Mouse (Mus musculus) left cerebral cortex, adult 8-10 months (tissue): Measurements from ENCODE around the gene Gm21083. TPM values are rescaled to one million over a fixed set of nuclear protein-coding genes. Genes with fewer than 3 reads are reported as not detected.
"Not testable (repeated sequence)": the region's sequence is repeated elsewhere in the genome, so short reads cannot be mapped to it uniquely, and the experiment has no call there.

Experiments used
- DNase-seq, 2 experiments: peaks; one replicate each; pipeline ENCODE4 v3.0.0; 2022; ENCODE audit warnings: low spot score in 2 of 2
- total RNA-seq, 4 experiments: library from RNA; stranded (reverse); gene quantifications; 2 replicates each; pipeline ENCODE4 v1.2.4; 2022

The Gm21083 gene
- total RNA-seq, 4 experiments from 2014 or later = not detected

DNA sequence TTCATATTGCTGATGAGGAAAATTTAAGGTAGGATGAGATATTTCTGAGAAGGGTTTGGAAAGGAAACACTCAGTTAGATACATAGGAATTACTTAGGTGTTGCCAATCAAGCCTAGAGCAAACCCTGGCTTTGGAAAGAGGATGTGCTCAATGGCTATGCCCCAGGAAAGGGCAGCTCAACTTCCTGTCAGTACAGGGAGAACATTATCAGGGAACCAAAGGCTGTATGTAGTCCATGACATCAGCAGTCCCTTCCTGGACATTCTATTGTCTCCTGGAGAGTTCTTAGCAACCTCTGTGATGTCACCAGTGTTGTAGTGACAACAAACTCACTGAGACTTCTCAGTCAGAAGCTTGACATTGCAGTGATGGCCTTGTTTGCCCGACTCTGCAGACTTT, 41.6 kb downstream of the Gm21083 start, which contains the start of gene Speer4d:
Gene Speer4d (plus strand): TSS at position 301 of the 400 bp plus-strand sequence.
- not testable (repeated sequence) for DNase-seq

DNA sequence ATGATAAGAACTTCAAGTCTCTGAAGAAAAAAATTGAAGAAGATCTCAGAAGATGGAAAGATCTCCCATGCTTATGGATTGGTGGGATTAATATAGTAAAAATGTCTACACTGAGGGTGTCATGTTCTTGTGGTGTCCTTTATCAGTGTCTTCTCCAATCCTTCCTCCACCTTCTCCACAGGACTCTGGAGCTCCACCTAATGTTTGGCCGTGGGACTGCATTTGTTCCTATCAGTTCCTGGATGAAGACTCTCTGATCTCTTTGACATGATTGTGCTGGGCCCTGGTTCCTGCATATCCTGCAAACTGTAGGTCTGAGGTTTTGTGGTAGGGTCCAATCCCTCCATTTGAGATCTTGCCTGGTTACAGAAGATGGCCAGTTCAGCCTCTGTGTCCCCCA, 51.0 kb downstream of the Gm21083 start:
- not testable (repeated sequence) for DNase-seq

GRCm38 (mm10) chr5:15630068-15630467, 52.9 kb downstream of the Gm21083 start:
- DNase-seq = not testable (repeated sequence)

Other genes with a start within 250 kb of the Gm21083 start
- gene Gm21149, start 100.8 kb upstream of the Gm21083 start, total RNA-seq = not detected
- gene Gm21190, start 48.1 kb upstream of the Gm21083 start, total RNA-seq = not detected
- gene Speer4d, start 41.7 kb downstream of the Gm21083 start, total RNA-seq = not detected
- gene 4930572O03Rik, start 79.7 kb downstream of the Gm21083 start, total RNA-seq = not detected
- not detected for gene Speer4c, start 136.9 kb downstream of the Gm21083 start, total RNA-seq